Mouse (Mus musculus) erythroblast, embryonic 14.5 days (primary cell): Measurements from ENCODE around the gene Tfe3. TPM values are rescaled to one million over a fixed set of nuclear protein-coding genes. Genes with fewer than 3 reads are reported as not detected.
"Not testable (repeated sequence)": the region's sequence is repeated elsewhere in the genome, so short reads cannot be mapped to it uniquely, and the experiment has no call there.

Source experiments
- H3K27me3 ChIP-seq: 2 replicates; pipeline ENCODE4 v1.6.1; 2012; ENCODE audit warnings: inconsistent platforms; ENCODE audit not compliant: control insufficient read depth
- H3K36me3 ChIP-seq: 2 replicates; pipeline ENCODE4 v1.6.1; 2012; ENCODE audit warnings: mild to moderate bottlenecking, inconsistent platforms; ENCODE audit not compliant: control insufficient read depth
- H3K4me1 ChIP-seq: 2 replicates; pipeline ENCODE4 v1.6.1; 2012; ENCODE audit warnings: inconsistent platforms; ENCODE audit not compliant: control insufficient read depth
- H3K4me3 ChIP-seq: replicated peaks from 2 replicates; pipeline ENCODE3; 2012; ENCODE audit warnings: moderate library complexity, mild to moderate bottlenecking, inconsistent platforms
- H3K9me3 ChIP-seq: 2 replicates; pipeline ENCODE4 v1.6.1; 2012; ENCODE audit warnings: low read length, inconsistent platforms, mixed read lengths; ENCODE audit not compliant: control insufficient read depth
- GATA1 ChIP-seq: IDR thresholded peaks from 2 replicates; pipeline ENCODE4 v1.6.1; 2012; ENCODE audit warnings: low read length, inconsistent platforms, mixed read lengths
- TAL1 ChIP-seq: IDR thresholded peaks from 3 replicates; pipeline ENCODE4 v1.6.1; 2012; ENCODE audit warnings: low read length, inconsistent platforms, mixed read lengths
- polyA plus RNA-seq: library from polyadenylated mRNA; stranded (reverse); fragments of >175 nt; gene quantifications from 2 replicates; pipeline ENCODE4 v1.2.3, GENCODE M21; 2012

Tfe3 gene
- polyA plus RNA-seq, 1 experiment = 1.8 TPM

GRCm38 (mm10) chrX:7744940-7745339, 17.4 kb upstream of the Tfe3 start:
- no peaks in the 10 kb centered on the region for H3K36me3 ChIP-seq
- no peak for TF ChIP-seq TAL1
- no peak for TF ChIP-seq GATA1
- H3K4me3 ChIP-seq = no peak overlapping the region
- peaks cover 14% of the 10 kb centered on the region for H3K4me1 ChIP-seq
- no peaks in the 10 kb centered on the region for H3K9me3 ChIP-seq
- H3K27me3 ChIP-seq = no peaks in the 10 kb centered on the region

GRCm38 (mm10) chrX:7745429-7745828, 16.9 kb upstream of the Tfe3 start:
- TF ChIP-seq TAL1 (no peak), GATA1 (no peak)
- no peaks in the 10 kb centered on the region for H3K36me3 ChIP-seq

GRCm38 (mm10) chrX:7750432-7751116, 11.8 kb upstream of the Tfe3 start, which contains the start of gene Ccdc120:
Gene Ccdc120 (minus strand): TSS chrX:7750905.
- peaks cover 10% of the 10 kb centered on the region for H3K4me1 ChIP-seq
- no peaks in the 10 kb centered on the region; the same call in 1 of the 2 replicates for H3K27me3 ChIP-seq
- peak within 1 kb of the TSS; percentile 62 for H3K4me3 ChIP-seq
- TF ChIP-seq TAL1 (no peak), GATA1 (no peak)
- H3K9me3 ChIP-seq = no peaks in the 10 kb centered on the region
- H3K36me3 ChIP-seq = no peaks in the 10 kb centered on the region

More at GRCm38 (mm10) chrX:7745429-7745828, 16.9 kb upstream of the Tfe3 start:
- Histone ChIP-seq H3K4me1 (peaks cover 12% of the 10 kb centered on the region), H3K27me3 (no peaks in the 10 kb centered on the region; the same call in 1 of the 2 replicates), H3K4me3 (no peak overlapping the region), H3K9me3 (no peaks in the 10 kb centered on the region)

GRCm38 (mm10) chrX:7753627-7754026, 8.7 kb upstream of the Tfe3 start:
- H3K27me3 ChIP-seq, H3K4me3 ChIP-seq, H3K9me3 ChIP-seq, H3K36me3 ChIP-seq, H3K4me1 ChIP-seq: not testable (repeated sequence)

- Histone ChIP-seq H3K36me3 (peaks cover 18% of the 10 kb centered on the region), H3K9me3 (peaks cover 2% of the 10 kb centered on the region; the same call in 1 of the 2 replicates), H3K27me3 (no peaks in the 10 kb centered on the region), H3K4me3 (peak overlapping the region; percentile 71), H3K4me1 (peaks cover 53% of the 10 kb centered on the region)
- TF ChIP-seq TAL1 = no peak
- no peak for TF ChIP-seq GATA1
These were observed 499 bp downstream of the Tfe3 start for GRCm38 (mm10) chrX:7762921-7763197.

GRCm38 (mm10) chrX:7763631-7764393, 1.5 kb downstream of the Tfe3 start:
- peaks cover 2% of the 10 kb centered on the region; the same call in 1 of the 2 replicates for H3K9me3 ChIP-seq
- H3K4me3 ChIP-seq = peak overlapping the region; percentile 71
- H3K36me3 ChIP-seq = peaks cover 27% of the 10 kb centered on the region
- peaks cover 59% of the 10 kb centered on the region for H3K4me1 ChIP-seq
- no peaks in the 10 kb centered on the region for H3K27me3 ChIP-seq
- TF ChIP-seq TAL1 (no peak), GATA1 (no peak)

- TF ChIP-seq GATA1 (no peak), TAL1 (no peak)
- Histone ChIP-seq H3K4me3 (peak overlapping the region; percentile 71), H3K27me3 (no peaks in the 10 kb centered on the region), H3K4me1 (peaks cover 68% of the 10 kb centered on the region), H3K9me3 (peaks cover 2% of the 10 kb centered on the region; the same call in 1 of the 2 replicates), H3K36me3 (peaks cover 32% of the 10 kb centered on the region)
These were observed 2.4 kb downstream of the Tfe3 start for GRCm38 (mm10) chrX:7764657-7765280.

GRCm38 (mm10) chrX:7765281-7765670, 2.9 kb downstream of the Tfe3 start:
- TF ChIP-seq GATA1 (no peak), TAL1 (no peak)
- peak overlapping the region; percentile 71 for H3K4me3 ChIP-seq
- H3K27me3 ChIP-seq = no peaks in the 10 kb centered on the region
- H3K36me3 ChIP-seq = peaks cover 37% of the 10 kb centered on the region
- peaks cover 71% of the 10 kb centered on the region for H3K4me1 ChIP-seq
- H3K9me3 ChIP-seq = peaks cover 2% of the 10 kb centered on the region; the same call in 1 of the 2 replicates

- H3K4me1 ChIP-seq = peaks cover 71% of the 10 kb centered on the region
- peak overlapping the region; percentile 71 for H3K4me3 ChIP-seq
- peaks cover 42% of the 10 kb centered on the region for H3K36me3 ChIP-seq
- H3K9me3 ChIP-seq = peaks cover 2% of the 10 kb centered on the region; the same call in 1 of the 2 replicates
- no peaks in the 10 kb centered on the region for H3K27me3 ChIP-seq
- TF ChIP-seq GATA1 (no peak), TAL1 (no peak)
These were observed 3.4 kb downstream of the Tfe3 start for GRCm38 (mm10) chrX:7765764-7766163.
